Mouse (Mus musculus) heart, embryonic 11.5 days (tissue): ENCODE results near the gene Snx29. TPM values are rescaled to one million over a fixed set of nuclear protein-coding genes. Genes with fewer than 3 reads are reported as not detected.

Source experiments
- ATAC-seq: fragments of 200-750 bp; cut with Nextera tagmentation; replicated peaks from 2 replicates; pipeline ENCODE4 v1.8.0; 2017; ENCODE audit warnings: moderate library complexity; ENCODE audit not compliant: insufficient number of reproducible peaks, low FRiP score, low TSS enrichment
- H3K27ac ChIP-seq: fragments of 300-500 bp; sonication (generic); 2 replicates; pipeline ENCODE4 v1.5.1; 2014; ENCODE audit warnings: mild to moderate bottlenecking, low read depth, low read length
- H3K27me3 ChIP-seq: fragments of 300-500 bp; sonication (generic); 2 replicates; pipeline ENCODE4 v1.6.1; 2014; ENCODE audit warnings: mild to moderate bottlenecking, low read length, mixed read lengths; ENCODE audit not compliant: control insufficient read depth, insufficient read depth
- H3K36me3 ChIP-seq: fragments of 300-500 bp; sonication (generic); 2 replicates; pipeline ENCODE4 v1.6.1; 2014; ENCODE audit warnings: mild to moderate bottlenecking, low read length, moderate library complexity, mixed read lengths; ENCODE audit not compliant: control insufficient read depth, insufficient read depth
- H3K4me1 ChIP-seq: fragments of 300-500 bp; sonication (generic); 2 replicates; pipeline ENCODE4 v1.6.1; 2014; ENCODE audit warnings: low read length; ENCODE audit not compliant: control insufficient read depth, insufficient read depth
- H3K4me2 ChIP-seq: fragments of 300-500 bp; sonication (generic); 2 replicates; pipeline ENCODE4 v1.6.1; 2014; ENCODE audit warnings: mild to moderate bottlenecking, moderate library complexity
- H3K4me3 ChIP-seq: fragments of 300-500 bp; sonication (generic); 2 replicates; pipeline ENCODE4 v1.5.1; 2014; ENCODE audit warnings: low read depth, low read length
- H3K9ac ChIP-seq: fragments of 300-500 bp; sonication (generic); 2 replicates; pipeline ENCODE4 v1.6.1; 2014; ENCODE audit warnings: mild to moderate bottlenecking, low read depth, low read length, moderate library complexity
- H3K9me3 ChIP-seq: fragments of 300-500 bp; sonication (generic); replicated peaks from 2 replicates; pipeline ENCODE4 v1.6.1; 2016; ENCODE audit warnings: low read length; ENCODE audit not compliant: control insufficient read depth
- WGBS: fragments of 180-500 bp; shearing (Covaris S2); extraction: QIAGEN DNeasy Blood & Tissue Kit; methylation state at CpG from one replicate; pipeline ENCODE4 v1.1.7; 2014; ENCODE audit not compliant: insufficient replicate concordance; 5-methylcytosine and 5-hydroxymethylcytosine counted together
- polyA plus RNA-seq: library from polyadenylated mRNA; unstranded; fragments of >200 nt; fragmentation: Nextera tagmentation; extraction: Ambion mirVana; gene quantifications from 2 replicates; pipeline ENCODE4 v1.2.1, GENCODE M21; 2014

Snx29 gene
- polyA plus RNA-seq, 1 experiment from 2014 or later: 8.2 TPM

DNA sequence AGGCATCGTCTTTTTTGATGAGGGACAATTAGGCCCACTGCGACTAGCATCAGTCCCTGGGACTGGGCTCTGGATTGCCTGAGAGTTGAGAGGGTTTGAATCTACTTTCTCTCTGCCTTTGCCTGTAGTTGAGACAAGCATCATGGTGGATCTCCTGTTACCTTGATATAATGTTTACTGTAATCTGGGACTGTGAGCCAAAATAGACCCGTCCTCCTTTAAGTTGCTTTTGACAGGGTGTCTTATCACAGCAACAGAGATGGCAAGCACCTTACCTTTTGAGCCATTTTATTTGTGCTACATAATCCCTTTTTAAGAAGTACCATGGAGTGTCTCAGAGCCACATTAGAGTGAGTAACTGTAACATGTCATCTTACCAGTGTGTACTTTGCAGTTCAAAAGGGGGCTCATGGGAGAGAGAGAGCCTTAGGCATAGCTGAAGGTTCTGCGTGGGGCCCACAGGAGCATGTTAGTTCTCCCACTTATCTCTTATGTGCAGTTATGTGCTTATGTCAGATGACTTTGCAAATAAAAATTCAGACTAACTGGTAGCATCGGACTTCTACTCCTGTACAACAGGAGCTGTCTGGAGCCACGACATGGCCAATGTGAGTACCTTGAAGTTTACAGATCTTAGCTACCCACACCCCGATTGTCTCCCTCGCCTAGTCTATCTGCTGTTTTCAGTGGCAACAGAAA lies 261.4 kb downstream of the Snx29 start:
- ATAC-seq: peak; percentile 62; the same call in 1 of the 2 replicates
- Histone ChIP-seq H3K4me2 (no peak overlapping the region), H3K27me3 (no peaks in the 10 kb centered on the region), H3K9me3 (no peaks in the 10 kb centered on the region), H3K36me3 (no peaks in the 10 kb centered on the region), H3K9ac (no peak overlapping the region), H3K4me1 (peaks cover 31% of the 10 kb centered on the region), H3K4me3 (no peak overlapping the region), H3K27ac (no peak overlapping the region)
- 77% methylated on average over 8 of the region's 8 CpGs for WGBS

DNA sequence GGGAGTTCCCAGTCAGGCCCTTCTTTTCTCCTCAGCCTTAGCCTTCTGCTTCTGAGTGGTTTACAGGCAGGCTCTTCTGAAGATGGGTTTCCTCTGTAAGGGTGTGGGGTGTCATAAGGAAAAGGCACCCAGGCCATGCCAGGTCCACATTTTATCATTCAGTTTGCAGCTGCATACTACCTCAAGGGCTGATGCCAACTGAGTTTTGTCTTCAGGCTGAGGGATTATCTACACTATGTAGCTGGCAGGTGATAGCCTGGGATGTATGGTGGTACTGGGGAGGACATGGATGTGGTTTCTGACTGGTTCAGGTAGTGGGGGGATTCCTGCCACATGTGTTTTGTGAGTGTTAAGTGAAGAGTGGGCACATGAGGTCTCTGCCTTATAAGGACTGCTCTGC lies 266.0 kb downstream of the Snx29 start:
- Histone ChIP-seq H3K4me2 (no peak overlapping the region), H3K9ac (no peak overlapping the region), H3K4me3 (no peak overlapping the region), H3K9me3 (no peaks in the 10 kb centered on the region), H3K4me1 (peaks cover 15% of the 10 kb centered on the region), H3K27me3 (no peaks in the 10 kb centered on the region), H3K36me3 (no peaks in the 10 kb centered on the region), H3K27ac (0 out of 2 replicates have a peak overlapping the region, but pooled peaks have one; percentile 60)
- no peak for ATAC-seq

DNA sequence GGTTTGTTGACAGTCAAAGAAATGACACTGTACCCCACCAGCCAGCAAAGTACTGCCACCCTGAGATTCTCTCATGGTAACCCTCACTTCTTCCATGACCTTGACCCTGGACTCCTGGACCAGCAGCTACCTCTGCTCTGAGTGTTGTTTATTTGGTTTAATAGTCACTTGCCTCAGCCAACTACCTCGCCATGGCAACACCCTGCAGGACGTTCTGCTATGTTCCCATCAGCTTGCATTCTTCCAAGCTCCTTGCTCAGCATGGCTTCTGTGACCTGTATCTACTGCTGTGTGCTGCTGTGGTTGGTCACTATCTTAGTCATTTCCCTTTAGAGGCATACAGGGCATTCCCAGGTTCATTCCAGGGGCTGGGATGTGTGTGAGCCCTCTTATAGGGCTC lies 266.6 kb downstream of the Snx29 start:
- Histone ChIP-seq H3K36me3 (no peaks in the 10 kb centered on the region), H3K4me2 (no peak overlapping the region), H3K9me3 (no peaks in the 10 kb centered on the region), H3K27ac (peak overlapping the region; percentile 60), H3K4me3 (no peak overlapping the region), H3K9ac (no peak overlapping the region), H3K27me3 (no peaks in the 10 kb centered on the region), H3K4me1 (peaks cover 13% of the 10 kb centered on the region)
- no peak for ATAC-seq
- WGBS: 28% methylated on average over 2 of the region's 2 CpGs

DNA sequence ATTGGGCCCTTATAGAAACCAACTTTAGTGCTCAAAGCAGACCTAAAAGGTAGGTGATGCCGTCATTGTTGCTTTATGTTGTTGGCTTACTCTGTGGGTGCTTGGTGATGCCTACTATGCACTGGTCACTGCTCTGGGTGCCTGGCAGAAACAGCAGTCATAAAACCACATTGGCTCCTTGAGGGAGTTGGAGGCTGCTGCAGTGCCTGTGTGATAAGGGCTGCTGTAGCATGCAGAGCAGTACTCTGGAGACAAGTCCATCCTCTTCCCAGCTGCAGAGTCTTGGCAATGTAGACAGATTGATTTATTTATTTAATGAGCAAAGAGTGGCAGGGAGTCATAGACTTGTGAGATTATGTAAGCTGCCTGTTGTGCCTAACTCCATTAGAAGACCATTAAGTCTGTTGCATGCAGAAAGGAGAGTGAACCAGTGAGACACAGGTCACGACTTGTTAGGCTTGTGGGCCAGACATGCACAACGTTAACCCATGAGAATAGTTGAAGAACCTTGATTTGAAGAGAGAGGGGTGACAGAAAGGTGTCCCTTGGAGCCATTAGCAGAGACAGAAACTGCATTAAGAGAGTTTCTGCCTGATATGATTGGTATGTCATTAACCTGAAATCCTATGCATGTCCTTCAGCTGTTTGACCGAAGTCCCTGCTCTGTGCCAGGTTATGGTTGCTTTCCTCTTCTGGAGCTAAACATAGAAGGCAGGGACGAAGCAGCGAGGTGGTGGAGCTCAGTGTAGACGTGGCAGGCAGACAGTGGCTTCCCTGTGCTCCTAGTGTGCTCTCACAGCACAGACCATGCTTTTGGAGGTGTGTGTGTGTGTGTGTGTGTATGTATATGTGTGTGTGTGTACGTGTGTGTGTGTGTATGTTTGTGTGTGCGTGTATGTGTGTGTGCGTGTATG lies 267.3 kb downstream of the Snx29 start:
- H3K4me3 ChIP-seq: no peak overlapping the region
- H3K9me3 ChIP-seq: no peaks in the 10 kb centered on the region
- H3K27me3 ChIP-seq: no peaks in the 10 kb centered on the region
- H3K27ac ChIP-seq: peak overlapping the region; percentile 64
- no peak for ATAC-seq
- no peaks in the 10 kb centered on the region for H3K36me3 ChIP-seq
- 69% methylated on average over 10 of the region's 10 CpGs for WGBS
- H3K4me1 ChIP-seq: peaks cover 13% of the 10 kb centered on the region
- H3K9ac ChIP-seq: no peak overlapping the region
- no peak overlapping the region for H3K4me2 ChIP-seq

DNA sequence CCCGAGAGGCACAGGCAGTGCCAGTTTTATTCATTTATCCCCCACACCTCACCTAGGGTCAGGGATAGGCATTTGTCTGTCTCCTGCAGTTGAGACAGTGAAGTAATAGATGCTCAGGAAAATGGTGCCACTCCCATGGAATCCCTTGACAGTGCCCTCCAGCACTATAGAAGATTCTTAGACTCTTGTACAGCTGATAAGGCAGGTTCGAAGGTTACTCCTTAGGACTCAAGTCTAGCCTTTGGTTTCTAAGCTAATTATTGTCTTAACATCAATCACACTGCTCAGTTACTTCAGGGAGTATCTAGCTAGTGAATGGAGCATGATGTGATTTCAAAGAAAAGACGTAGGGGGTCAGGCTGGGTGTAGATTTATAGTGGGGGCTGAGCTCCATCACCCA lies 273.9 kb downstream of the Snx29 start:
- Histone ChIP-seq H3K9me3 (no peaks in the 10 kb centered on the region), H3K4me2 (no peak overlapping the region), H3K4me1 (no peaks in the 10 kb centered on the region), H3K27ac (no peak overlapping the region), H3K4me3 (no peak overlapping the region), H3K9ac (no peak overlapping the region), H3K27me3 (no peaks in the 10 kb centered on the region), H3K36me3 (no peaks in the 10 kb centered on the region)
- ATAC-seq: no peak
- 78% methylated on average over 3 of the region's 3 CpGs for WGBS

DNA sequence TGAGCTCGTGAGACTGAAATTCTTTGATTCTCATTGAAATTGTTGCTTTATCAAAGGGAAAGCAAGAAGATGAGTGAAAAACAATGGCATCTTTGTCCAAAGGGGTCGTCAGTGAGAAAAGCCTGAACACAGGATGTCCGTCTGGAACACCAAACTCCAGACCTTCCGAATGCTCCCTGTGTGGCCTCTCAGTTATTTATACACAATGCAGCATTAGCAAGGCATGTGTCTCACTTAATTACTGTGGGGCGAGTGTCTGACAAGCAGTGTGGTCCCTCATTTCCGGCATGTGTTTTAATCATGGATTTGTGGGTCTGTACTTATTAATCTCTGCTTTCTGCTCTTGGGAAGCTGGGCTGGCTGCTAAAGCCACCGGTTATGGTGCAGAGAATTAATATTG lies 275.1 kb downstream of the Snx29 start:
- Histone ChIP-seq H3K4me2 (no peak overlapping the region), H3K27me3 (no peaks in the 10 kb centered on the region), H3K4me1 (no peaks in the 10 kb centered on the region), H3K9ac (no peak overlapping the region), H3K36me3 (no peaks in the 10 kb centered on the region), H3K27ac (no peak overlapping the region), H3K4me3 (no peak overlapping the region), H3K9me3 (no peaks in the 10 kb centered on the region)
- WGBS: 56% methylated on average over 7 of the region's 7 CpGs
- no peak for ATAC-seq

DNA sequence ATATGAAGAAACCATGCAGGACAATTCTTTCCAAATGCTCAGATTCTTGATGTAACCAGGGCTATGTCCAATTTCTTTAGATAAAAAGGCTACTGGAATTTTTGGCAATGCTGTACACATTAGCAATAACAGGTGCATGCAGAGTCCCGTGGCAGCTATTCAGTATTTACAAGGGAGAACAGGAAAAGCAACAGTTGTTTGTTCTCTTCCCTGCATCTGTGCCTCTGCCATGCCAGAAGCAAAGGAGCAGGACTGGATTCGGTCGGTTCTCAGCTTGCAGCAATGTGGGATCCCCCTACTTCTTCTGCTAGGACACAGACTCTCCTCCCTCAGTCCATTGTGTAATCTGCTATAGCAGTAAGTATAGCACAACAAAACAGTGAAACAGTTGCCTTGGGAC lies 276.8 kb downstream of the Snx29 start:
- H3K9me3 ChIP-seq: no peaks in the 10 kb centered on the region
- no peak overlapping the region for H3K27ac ChIP-seq
- no peak overlapping the region for H3K4me3 ChIP-seq
- H3K4me2 ChIP-seq: no peak overlapping the region
- WGBS: 82% methylated on average over 3 of the region's 3 CpGs
- no peaks in the 10 kb centered on the region for H3K4me1 ChIP-seq
- ATAC-seq: no peak
- no peaks in the 10 kb centered on the region for H3K36me3 ChIP-seq
- no peak overlapping the region for H3K9ac ChIP-seq
- no peaks in the 10 kb centered on the region for H3K27me3 ChIP-seq

DNA sequence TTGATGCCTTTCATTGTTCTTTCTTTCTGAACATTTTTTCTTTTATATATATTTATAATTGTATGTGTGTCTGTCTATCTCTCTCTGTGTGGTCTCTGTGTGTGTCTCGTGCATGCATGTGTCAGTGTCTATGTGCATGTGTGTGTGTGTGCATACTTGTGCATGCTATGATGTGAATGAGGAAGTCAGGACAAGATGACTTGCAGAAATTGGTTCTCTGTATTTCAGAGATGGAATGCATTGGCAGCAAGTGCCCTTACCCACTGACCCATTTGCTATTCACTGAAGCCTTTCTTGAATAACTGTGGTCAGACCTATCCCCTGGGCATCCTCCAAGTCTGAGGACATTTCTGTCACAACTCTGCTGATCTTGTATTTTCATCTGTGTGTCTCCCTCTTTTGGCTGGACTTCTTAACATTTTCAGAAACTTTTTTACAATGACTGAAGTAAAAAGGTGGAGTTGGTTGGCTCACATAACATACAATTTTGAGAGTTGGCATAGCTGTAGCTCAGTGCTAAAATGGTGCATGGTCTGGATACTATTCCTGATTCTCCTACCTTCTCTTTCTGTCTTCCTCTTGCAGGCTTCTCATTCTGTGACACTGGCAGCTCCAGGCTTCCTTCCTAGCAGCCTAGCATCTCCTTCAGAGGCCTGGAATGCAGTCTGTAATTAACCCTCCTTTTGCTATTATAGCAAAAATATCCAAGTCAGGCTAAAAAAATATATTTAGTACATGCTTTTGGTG lies 278.8 kb downstream of the Snx29 start:
- 90% methylated on average over 1 of the region's 1 CpGs for WGBS
- ATAC-seq: no peak
- no peak overlapping the region for H3K4me3 ChIP-seq

More for the DNA sequence above, 278.8 kb downstream of the Snx29 start:
- H3K27me3 ChIP-seq: no peaks in the 10 kb centered on the region
- H3K9ac ChIP-seq: no peak overlapping the region
- H3K4me1 ChIP-seq: no peaks in the 10 kb centered on the region
- no peaks in the 10 kb centered on the region for H3K36me3 ChIP-seq
- no peaks in the 10 kb centered on the region for H3K9me3 ChIP-seq
- no peak overlapping the region for H3K27ac ChIP-seq
- no peak overlapping the region for H3K4me2 ChIP-seq
